Mouse (Mus musculus): ENCODE data around the gene Nrde2.

The Nrde2 gene

DNA sequence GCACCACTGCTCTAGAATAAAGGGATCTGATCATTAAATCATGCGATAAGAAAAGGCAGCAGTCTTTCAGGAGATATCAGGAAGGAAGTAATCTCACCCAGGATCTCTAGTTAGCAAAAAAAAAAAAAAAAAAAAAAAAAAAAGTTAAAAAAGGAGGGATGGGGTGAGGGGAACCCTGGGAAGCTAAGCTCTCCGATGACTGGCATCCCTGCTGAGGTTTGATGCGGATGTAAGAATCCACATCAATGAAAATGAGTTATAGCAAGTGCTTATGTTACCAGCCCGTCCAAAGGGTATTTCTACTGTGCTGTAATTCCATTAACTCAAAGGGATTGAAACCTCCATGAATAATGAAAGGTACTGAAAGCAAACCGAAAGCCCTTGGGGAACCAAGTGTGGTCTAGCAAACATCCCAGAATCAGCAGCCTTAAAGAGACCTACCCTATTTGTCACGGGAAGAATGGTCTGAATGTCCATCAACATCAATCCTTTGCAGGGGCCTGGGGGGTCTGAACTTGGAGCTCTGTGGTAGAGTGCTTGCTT is 19.5 kb upstream of the Nrde2 start:
- DNase-seq (ENCODE audit: low spot score), result no peak

GRCm38 (mm10) chr12:100176469-100177056 is 17.1 kb upstream of the Nrde2 start:
- DNase-seq (ENCODE audit: low spot score), result no peak

- DNase-seq (ENCODE audit: low spot score), result no peak
Measured at GRCm38 (mm10) chr12:100172481-100172880, 13.0 kb upstream of the Nrde2 start.

DNA sequence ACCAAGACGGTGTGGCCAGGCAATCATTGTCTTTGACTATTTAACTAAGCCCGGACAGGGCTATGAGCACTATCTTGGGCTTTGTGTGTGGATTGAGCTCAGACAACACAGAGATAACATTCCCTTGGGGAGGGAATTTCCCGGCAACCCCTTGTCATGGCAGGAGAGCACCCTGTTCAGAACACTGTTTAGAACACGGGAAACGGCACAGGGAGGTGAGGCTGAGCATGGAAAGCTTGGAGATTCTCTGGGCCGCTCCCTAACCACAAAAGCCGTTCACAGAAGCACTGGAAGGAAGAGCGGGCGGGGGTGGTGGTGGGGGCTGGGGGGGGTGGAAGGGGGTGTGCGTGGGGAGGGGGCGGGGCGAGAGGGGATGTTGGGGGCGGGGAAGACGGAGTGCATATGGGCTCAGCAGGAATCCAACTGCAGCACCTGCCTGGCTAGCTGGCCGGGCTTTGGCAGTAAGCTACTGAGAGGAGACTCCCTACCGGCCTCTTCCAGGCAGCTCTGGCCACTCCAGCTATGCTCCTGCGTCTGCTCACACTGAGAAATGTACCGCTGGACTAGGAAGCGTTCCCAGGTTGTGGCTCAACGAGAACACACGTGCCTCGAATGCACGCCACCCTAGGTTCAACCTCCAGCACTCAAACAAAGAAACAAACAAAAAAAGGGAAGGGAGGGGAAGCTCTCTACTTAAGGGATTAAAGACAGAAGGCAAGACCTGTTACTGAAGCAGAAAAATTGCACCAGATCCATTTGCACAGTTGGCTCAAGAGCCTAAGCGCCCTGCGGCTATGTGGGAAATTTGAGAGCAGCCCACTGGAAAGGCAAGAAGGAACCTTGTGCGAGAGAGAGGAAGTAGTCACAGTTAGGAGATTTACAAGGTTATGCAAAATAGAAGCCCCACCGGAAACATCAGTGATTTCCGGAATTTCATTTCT is 8.7 kb upstream of the Nrde2 start:
- DNase-seq (ENCODE audit: low spot score), result no peak

GRCm38 (mm10) chr12:100167502-100167901 is 8.0 kb upstream of the Nrde2 start:
- no peak for DNase-seq (ENCODE audit: low spot score)

GRCm38 (mm10) chr12:100166939-100167338 is 7.5 kb upstream of the Nrde2 start:
- no peak for DNase-seq (ENCODE audit: low spot score)

DNA sequence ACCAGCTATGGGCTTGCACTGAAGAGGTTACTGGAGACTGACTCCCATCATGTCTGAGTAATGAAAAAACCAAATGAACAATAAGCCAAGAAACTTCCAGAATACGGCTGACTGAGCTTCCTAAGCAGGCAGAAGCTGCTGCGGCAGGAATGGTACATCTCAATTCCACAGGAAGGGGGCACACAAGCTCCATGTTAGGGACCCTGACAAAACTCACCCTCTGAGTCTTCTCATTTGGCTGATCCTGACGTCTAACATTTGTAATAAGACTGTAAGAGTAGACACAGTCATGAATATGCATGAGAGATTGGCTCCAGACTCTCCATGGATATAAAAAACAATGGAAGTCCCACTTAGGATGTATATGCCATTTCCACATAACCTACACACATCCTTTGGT is 6.7 kb upstream of the Nrde2 start:
- DNase-seq (ENCODE audit: low spot score), result peak; percentile 57

- no peak for DNase-seq (ENCODE audit: low spot score)
Measured at GRCm38 (mm10) chr12:100164991-100165500, 5.6 kb upstream of the Nrde2 start.

DNA sequence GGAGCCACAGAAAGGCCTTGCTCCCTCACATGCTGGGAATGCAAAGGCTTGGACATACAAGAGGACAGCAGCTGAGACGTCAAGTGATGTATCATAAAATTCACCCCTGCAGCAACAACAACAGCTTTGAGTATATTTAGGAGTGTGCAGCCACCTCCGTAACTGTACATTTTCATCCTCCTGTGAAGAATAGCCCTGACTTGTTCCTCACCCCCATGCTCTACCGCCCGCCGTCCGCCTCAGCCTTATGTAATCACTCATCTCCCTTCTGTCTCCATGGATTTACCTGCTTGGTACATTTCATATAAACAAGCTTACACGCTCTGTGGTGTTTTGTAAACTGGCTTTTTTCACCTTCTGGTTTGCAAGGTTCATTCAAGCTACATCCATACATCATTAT is 7.0 kb downstream of the Nrde2 start:
- no peak for DNase-seq (ENCODE audit: low spot score)

DNA sequence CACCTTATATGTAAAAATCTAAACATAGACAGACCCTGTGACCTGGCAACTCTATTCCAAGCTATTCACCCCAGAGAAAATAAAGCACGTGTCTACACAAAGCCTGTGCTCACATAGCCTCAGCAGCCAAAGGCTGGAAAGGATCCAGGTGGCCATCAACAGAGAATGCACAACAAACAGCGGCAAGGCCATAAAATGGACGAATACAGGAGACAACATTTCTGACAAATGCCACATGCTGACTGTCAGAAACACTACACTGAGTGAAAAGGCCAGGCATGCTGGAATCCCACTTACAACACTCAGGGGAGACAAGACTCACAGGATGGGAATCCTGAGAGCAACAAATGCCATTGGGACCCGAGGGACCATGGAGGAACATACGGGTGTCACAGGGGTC is 15.2 kb downstream of the Nrde2 start:
- DNase-seq (ENCODE audit: low spot score), result no peak

- no peak for DNase-seq (ENCODE audit: low spot score)
Measured at GRCm38 (mm10) chr12:100143737-100144136, 15.7 kb downstream of the Nrde2 start.

- no peak for DNase-seq (ENCODE audit: low spot score)
Measured at GRCm38 (mm10) chr12:100142848-100143523, 16.5 kb downstream of the Nrde2 start.

- no peak for DNase-seq (ENCODE audit: low spot score)
Measured at GRCm38 (mm10) chr12:100135117-100135516, 24.3 kb downstream of the Nrde2 start.

- DNase-seq (ENCODE audit: low spot score), result no peak
Measured at GRCm38 (mm10) chr12:100134395-100134936, 25.0 kb downstream of the Nrde2 start.

DNA sequence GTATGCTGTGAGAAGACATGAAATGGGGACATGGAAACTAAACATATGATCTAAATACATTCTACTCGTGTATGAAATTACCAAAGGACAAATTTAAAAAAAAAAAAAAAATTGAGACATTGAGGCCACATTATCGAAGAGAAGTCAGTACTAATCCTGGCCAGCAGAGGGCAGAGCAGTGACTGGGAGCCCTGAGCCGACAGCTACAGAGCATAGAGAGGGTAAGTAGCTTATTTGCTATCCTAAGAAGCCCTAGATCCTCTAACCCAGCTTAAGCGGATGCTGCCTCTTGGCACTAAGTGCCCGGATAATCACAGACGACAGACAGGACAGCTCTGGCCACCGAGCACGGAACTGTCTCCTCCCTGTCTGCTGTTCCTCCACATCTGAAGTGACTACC is 27.8 kb downstream of the Nrde2 start:
- no peak for DNase-seq (ENCODE audit: low spot score)

DNA sequence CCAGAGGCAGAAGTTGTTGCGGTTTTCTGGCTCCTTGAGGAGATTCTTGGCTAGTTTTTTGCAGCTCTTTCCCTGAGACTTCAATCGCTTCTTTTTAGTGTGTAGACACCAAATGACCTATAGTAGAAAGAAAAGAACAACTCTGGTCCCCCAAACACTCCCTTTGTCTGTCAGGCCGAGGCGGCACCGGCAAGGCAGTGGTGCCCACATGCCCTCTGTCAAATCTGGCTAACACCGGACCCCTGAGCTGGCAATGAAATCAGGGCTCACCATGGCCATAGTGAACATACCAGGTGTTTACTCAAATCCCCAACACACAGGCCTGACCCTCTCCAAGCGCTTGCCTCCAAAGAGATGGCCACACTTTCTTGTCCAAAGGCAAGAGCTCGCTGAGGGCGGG is 28.3 kb downstream of the Nrde2 start:
- no peak for DNase-seq (ENCODE audit: low spot score)

DNA sequence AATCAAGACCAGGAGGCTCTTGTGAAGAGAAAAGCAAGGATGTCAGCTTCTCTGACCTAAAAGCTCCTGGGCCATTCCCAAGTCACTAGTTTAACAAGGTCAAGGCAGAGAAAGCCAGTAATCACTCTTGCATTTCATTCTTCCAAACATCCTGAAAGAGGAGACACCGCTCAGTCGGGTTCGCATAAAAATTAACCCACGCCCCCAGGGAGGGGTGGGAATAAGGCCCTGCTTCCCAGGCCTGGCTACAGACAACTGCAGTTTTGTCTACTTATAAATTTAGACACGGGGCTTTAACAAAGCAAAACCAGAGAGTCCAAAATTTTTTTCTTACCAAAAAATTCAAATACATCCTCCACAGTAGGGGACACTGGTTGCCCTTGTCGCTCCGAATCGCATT is 30.5 kb downstream of the Nrde2 start:
- no peak for DNase-seq (ENCODE audit: low spot score)

DNA sequence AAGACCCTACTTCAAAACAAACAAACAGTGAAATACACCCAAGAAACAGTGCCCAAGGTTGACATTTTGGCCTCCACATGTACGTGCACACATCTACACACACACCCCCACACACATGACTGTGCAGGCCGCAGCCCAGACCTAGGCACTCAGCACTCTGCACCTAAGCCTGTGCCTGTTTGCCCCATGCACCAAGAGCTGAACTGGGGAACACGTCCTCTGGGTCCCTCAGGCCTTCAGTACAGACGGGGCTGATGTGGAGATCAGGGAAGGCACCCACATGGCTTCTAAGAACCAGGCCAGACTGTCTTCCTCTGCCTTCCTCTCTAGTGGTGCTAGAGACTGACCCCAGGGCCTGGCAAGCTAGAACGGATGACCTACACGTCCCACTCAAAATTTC is 30.9 kb downstream of the Nrde2 start:
- DNase-seq (ENCODE audit: low spot score), result no peak

DNA sequence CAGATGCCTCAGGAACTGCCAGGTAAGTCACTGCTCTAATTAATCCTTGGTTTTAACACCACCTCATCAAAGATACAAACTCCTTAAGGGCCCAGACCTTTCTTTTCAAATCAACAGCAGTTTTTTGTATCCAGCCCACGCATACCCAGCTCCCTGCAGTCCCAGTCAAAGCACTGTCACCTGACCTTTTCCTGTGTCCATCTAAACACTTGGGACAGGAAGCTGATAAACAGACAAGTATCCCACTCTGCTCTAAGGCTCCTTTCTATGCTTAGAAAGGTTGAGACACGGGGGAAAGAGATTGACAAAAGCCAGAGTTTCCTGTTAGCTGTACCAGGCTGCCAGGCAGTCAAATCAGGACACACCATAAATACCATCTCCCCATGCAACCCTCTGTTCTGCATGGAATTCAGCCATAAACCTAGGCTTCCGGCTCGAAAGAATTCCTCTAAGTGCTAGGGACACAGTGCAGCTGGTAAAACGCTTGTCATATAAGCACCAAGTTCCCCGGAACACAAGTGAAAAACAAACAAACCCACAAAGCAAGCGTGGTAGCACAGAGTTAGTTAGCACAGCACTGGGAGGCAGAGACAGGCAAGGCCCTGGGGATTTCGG is 31.5 kb downstream of the Nrde2 start:
- DNase-seq (ENCODE audit: low spot score), result no peak

GRCm38 (mm10) chr12:100126968-100127865 is 32.2 kb downstream of the Nrde2 start:
- DNase-seq (ENCODE audit: low spot score), result no peak
